Mouse (Mus musculus): Measurements from ENCODE around the gene Asb8. TPM values are rescaled to one million over a fixed set of nuclear protein-coding genes. Genes with fewer than 3 reads are reported as not detected.

Asb8 gene
- polyA plus RNA-seq (2012; rRNA removed): 52.2 and 56.9 TPM in 2 replicates

DNA sequence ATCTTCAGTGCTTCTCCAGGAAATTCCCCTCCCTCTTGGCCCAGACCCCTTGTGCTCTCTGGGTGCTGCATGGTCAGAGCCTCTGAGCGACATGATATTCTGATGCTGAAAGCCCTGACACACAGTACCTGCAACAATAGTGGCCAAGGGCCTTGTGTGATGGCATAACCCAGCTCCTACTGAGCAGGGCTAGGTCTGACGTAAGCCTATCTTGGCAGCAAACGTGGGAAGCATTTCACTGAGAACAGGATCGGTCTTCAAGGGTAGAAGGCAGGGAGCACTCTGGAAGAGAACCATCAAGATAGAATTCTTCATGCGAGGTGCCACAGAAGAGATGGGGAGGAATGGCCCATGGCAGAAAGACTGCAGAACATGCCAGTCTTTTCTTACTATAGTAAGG is at the start of gene Asb8:
Gene Asb8 (minus strand): TSS at position 101 of the 400 bp plus-strand sequence.
- DNase-seq: no peak
- Histone ChIP-seq H3K4me3 (ENCODE audit: control insufficient read depth, insufficient read depth, low read length) (no peak within 1 kb of the TSS), H3K36me3 (ENCODE audit: control insufficient read depth, insufficient read depth, low read length) (no peaks in the 10 kb centered on the region), H3K27ac (ENCODE audit: control insufficient read depth, insufficient read depth, low read length) (no peak within 1 kb of the TSS), H3K4me1 (replicated peaks; ENCODE audit: control insufficient read depth, insufficient read depth, low read length) (no peaks in the 10 kb centered on the region), H3K27me3 (ENCODE audit: control insufficient read depth, insufficient read depth, low read length) (peaks cover 5% of the 10 kb centered on the region; the same call in 1 of the 2 replicates)
- TF ChIP-seq POLR2A (IDR thresholded peaks at IDR 0.05; ENCODE audit: control insufficient read depth, extremely low read depth, insufficient read depth, low read length, poor library complexity) (no peak), CTCF (IDR thresholded peaks at IDR 0.05; ENCODE audit: borderline replicate concordance, control insufficient read depth, extremely low read depth, insufficient read depth, low read length, poor library complexity) (no peak)
- WGBS: 89% methylated on average over 5 of the region's 5 CpGs

DNA sequence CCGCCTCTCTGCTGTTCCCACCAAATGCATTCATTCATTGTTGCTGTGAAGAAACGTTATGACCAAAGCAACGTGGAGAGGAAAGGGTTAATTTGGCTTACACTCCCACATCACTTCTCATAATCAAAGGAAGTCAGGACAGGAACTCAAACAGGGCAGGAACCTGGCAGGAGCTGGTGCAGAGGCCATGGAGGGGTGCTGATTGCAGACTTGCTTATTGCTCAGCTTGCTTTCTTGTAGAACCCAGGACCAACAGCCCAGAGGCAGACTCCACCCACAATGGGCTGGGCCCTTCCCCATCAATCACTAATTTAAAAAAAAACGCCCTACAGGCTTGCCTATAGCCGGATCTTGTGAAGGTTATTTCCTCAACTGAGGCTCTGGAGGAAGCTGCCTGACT is 48.7 kb upstream of the Asb8 start:
- TF ChIP-seq CTCF (IDR thresholded peaks at IDR 0.05; ENCODE audit: borderline replicate concordance, control insufficient read depth, extremely low read depth, insufficient read depth, low read length, poor library complexity) (no peak), POLR2A (IDR thresholded peaks at IDR 0.05; ENCODE audit: control insufficient read depth, extremely low read depth, insufficient read depth, low read length, poor library complexity) (no peak)
- 56% methylated on average over 5 of the region's 5 CpGs for WGBS
- no peaks in the 10 kb centered on the region for H3K36me3 ChIP-seq (ENCODE audit: control insufficient read depth, insufficient read depth, low read length)
- H3K27ac ChIP-seq (ENCODE audit: control insufficient read depth, insufficient read depth, low read length): no peak overlapping the region
- DNase-seq: no peak
- H3K4me3 ChIP-seq (ENCODE audit: control insufficient read depth, insufficient read depth, low read length): no peak overlapping the region
- no peaks in the 10 kb centered on the region for H3K4me1 ChIP-seq (replicated peaks; ENCODE audit: control insufficient read depth, insufficient read depth, low read length)
- no peaks in the 10 kb centered on the region for H3K27me3 ChIP-seq (ENCODE audit: control insufficient read depth, insufficient read depth, low read length)

DNA sequence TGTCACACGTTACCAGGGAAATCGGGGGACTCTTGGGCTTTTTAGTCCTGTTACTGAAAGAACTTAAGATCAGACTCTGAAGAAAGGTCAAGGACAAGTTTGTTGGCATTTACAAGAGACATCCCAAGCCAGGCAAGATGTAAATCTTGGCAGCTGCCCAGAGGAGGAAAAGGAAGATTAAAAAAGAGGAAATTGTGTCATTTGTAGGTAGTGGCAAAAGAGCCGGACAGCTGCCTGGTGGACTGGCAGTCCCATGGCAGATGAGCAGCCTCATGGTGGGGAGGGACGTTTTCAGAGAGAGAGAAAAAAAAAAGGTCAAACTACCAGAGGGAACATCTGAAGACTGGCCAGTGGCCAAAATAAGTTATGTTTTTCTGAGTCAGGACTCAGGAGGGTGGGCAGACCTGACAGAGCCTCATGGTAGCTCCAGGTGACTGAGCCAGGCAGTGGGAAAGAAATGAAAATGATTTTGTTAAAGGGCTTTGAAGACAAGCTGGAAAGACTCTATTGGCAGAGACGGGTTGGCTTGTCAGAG is 48.0 kb upstream of the Asb8 start:
- WGBS: 59% methylated on average over 5 of the region's 5 CpGs

DNA sequence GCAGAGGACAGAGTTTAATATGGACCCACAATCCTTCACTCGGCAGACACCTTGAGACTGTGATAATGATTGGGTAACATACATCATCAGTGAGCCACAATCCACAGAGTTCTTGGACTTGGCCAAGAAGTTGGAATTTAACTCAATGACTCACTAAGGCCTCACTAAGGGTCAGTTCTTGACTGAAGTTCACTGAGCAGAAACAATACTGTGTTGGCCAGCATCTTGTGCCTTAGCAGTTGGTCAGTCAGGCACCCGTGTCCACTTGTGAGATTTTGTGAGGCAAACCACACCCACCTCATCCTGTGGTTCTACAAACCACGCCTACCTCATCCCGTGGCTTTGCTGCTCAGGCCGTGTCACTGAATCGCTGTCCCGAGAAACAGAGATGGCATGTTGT is 44.3 kb upstream of the Asb8 start:
- Histone ChIP-seq H3K4me3 (ENCODE audit: control insufficient read depth, insufficient read depth, low read length) (no peak overlapping the region), H3K36me3 (ENCODE audit: control insufficient read depth, insufficient read depth, low read length) (no peaks in the 10 kb centered on the region), H3K27ac (ENCODE audit: control insufficient read depth, insufficient read depth, low read length) (no peak overlapping the region), H3K27me3 (ENCODE audit: control insufficient read depth, insufficient read depth, low read length) (no peaks in the 10 kb centered on the region), H3K4me1 (replicated peaks; ENCODE audit: control insufficient read depth, insufficient read depth, low read length) (no peaks in the 10 kb centered on the region)
- DNase-seq: no peak
- TF ChIP-seq CTCF (IDR thresholded peaks at IDR 0.05; ENCODE audit: borderline replicate concordance, control insufficient read depth, extremely low read depth, insufficient read depth, low read length, poor library complexity) (no peak), POLR2A (IDR thresholded peaks at IDR 0.05; ENCODE audit: control insufficient read depth, extremely low read depth, insufficient read depth, low read length, poor library complexity) (no peak)
- WGBS: 76% methylated on average over 7 of the region's 7 CpGs

More for the DNA sequence above, 48.0 kb upstream of the Asb8 start:
- no peaks in the 10 kb centered on the region for H3K4me1 ChIP-seq (replicated peaks; ENCODE audit: control insufficient read depth, insufficient read depth, low read length)
- TF ChIP-seq POLR2A (IDR thresholded peaks at IDR 0.05; ENCODE audit: control insufficient read depth, extremely low read depth, insufficient read depth, low read length, poor library complexity) (no peak), CTCF (IDR thresholded peaks at IDR 0.05; ENCODE audit: borderline replicate concordance, control insufficient read depth, extremely low read depth, insufficient read depth, low read length, poor library complexity) (no peak)
- H3K4me3 ChIP-seq (ENCODE audit: control insufficient read depth, insufficient read depth, low read length): no peak overlapping the region
- no peak for DNase-seq
- no peak overlapping the region for H3K27ac ChIP-seq (ENCODE audit: control insufficient read depth, insufficient read depth, low read length)
- no peaks in the 10 kb centered on the region for H3K36me3 ChIP-seq (ENCODE audit: control insufficient read depth, insufficient read depth, low read length)
- no peaks in the 10 kb centered on the region for H3K27me3 ChIP-seq (ENCODE audit: control insufficient read depth, insufficient read depth, low read length)

DNA sequence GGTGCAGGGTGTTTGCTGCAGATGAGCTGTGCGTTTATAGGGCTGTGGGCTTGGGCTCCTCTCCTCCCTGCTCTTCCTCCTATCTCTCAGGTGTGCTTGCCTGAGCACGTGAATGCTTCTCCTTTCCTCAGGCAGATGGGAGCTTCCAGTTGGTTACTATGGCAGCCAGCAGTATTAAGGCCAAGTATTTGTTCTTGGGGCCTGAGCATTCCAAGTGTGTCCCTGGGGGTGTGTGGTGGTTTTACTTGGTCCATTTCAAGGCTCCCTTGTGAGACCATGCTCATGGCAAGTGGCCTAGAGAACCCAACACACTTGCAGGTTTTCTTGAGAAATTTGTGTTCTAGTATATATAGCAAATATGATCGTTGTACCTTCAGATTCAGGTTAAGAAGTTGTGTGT is 30.0 kb upstream of the Asb8 start, which contains the start of gene Olfr288:
Gene Olfr288 (minus strand): TSS at position 101 of the 400 bp plus-strand sequence.
- 62% methylated on average over 3 of the region's 3 CpGs for WGBS
- DNase-seq: no peak
- H3K4me1 ChIP-seq (replicated peaks; ENCODE audit: control insufficient read depth, insufficient read depth, low read length): no peaks in the 10 kb centered on the region
- no peaks in the 10 kb centered on the region for H3K36me3 ChIP-seq (ENCODE audit: control insufficient read depth, insufficient read depth, low read length)
- H3K27me3 ChIP-seq (ENCODE audit: control insufficient read depth, insufficient read depth, low read length): no peaks in the 10 kb centered on the region
- no peak within 1 kb of the TSS for H3K4me3 ChIP-seq (ENCODE audit: control insufficient read depth, insufficient read depth, low read length)
- no peak within 1 kb of the TSS for H3K27ac ChIP-seq (ENCODE audit: control insufficient read depth, insufficient read depth, low read length)
- TF ChIP-seq POLR2A (IDR thresholded peaks at IDR 0.05; ENCODE audit: control insufficient read depth, extremely low read depth, insufficient read depth, low read length, poor library complexity) (no peak), CTCF (IDR thresholded peaks at IDR 0.05; ENCODE audit: borderline replicate concordance, control insufficient read depth, extremely low read depth, insufficient read depth, low read length, poor library complexity) (no peak)

DNA sequence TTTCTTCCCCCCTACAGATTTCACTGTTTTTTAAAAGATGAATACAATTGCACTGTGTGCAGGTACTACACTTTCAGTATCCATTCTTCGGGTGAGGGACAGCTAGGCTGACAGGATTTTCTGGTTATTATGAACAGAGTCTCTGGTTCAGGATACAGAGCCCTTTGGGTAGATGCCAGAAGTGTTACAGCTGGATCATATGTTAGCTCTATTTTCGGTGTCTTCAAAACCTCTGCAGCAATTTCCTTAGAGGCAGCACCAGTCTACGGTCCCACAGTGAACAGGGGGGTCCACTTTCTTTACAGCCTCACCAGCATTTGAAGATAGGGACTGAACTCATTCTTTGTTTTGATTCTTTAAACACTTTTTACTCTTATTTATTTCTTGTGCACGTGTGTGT is 19.0 kb upstream of the Asb8 start:
- Histone ChIP-seq H3K36me3 (ENCODE audit: control insufficient read depth, insufficient read depth, low read length) (no peaks in the 10 kb centered on the region), H3K27ac (ENCODE audit: control insufficient read depth, insufficient read depth, low read length) (no peak overlapping the region), H3K27me3 (ENCODE audit: control insufficient read depth, insufficient read depth, low read length) (peaks cover 8% of the 10 kb centered on the region), H3K4me1 (replicated peaks; ENCODE audit: control insufficient read depth, insufficient read depth, low read length) (peaks cover 5% of the 10 kb centered on the region; the same call in 1 of the 2 replicates), H3K4me3 (ENCODE audit: control insufficient read depth, insufficient read depth, low read length) (no peak overlapping the region)
- TF ChIP-seq CTCF (IDR thresholded peaks at IDR 0.05; ENCODE audit: borderline replicate concordance, control insufficient read depth, extremely low read depth, insufficient read depth, low read length, poor library complexity) (no peak), POLR2A (IDR thresholded peaks at IDR 0.05; ENCODE audit: control insufficient read depth, extremely low read depth, insufficient read depth, low read length, poor library complexity) (no peak)
- DNase-seq: no peak
- WGBS: 64% methylated on average over 4 of the region's 4 CpGs
